Mouse (Mus musculus): ENCODE results near the gene Tmem265.

Tmem265 gene

GRCm38 (mm10) chr7:127561340-127561858 lies at the start of gene Tmem265:
Gene Tmem265, plus strand, starts transcription at chr7:127561390.
- DNase-seq: peak; percentile 43 to 56

GRCm38 (mm10) chr7:127511808-127512230 lies 49.4 kb upstream of the Tmem265 start, which contains the start of gene Srcap:
Gene Srcap, plus strand, starts transcription at chr7:127511983.
- DNase-seq: peak; percentile 96 to 97

- peak; percentile 94 to 95 for DNase-seq
These were observed 48.8 kb upstream of the Tmem265 start for GRCm38 (mm10) chr7:127512231-127513015.

DNA sequence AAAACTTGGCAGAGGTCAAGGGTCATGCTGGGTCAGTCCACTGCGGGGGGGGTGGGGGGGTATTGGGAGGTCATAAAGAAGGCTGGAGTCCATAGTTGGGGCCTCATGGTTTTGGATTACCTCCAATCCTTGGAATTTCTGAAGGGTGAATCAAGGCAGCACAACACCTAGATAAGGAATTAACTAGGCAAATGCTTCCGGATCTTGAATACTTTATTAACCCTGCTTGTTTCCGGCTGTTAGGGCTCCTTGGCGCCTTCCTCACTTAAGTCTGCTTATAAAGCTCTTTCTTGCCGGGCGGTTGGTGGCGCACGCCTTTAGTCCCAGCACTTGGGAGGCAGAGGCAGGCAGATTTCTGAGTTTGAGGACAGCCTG lies 48.2 kb upstream of the Tmem265 start:
- DNase-seq: no peak

GRCm38 (mm10) chr7:127513781-127514180 lies 47.4 kb upstream of the Tmem265 start:
- no peak for DNase-seq

DNA sequence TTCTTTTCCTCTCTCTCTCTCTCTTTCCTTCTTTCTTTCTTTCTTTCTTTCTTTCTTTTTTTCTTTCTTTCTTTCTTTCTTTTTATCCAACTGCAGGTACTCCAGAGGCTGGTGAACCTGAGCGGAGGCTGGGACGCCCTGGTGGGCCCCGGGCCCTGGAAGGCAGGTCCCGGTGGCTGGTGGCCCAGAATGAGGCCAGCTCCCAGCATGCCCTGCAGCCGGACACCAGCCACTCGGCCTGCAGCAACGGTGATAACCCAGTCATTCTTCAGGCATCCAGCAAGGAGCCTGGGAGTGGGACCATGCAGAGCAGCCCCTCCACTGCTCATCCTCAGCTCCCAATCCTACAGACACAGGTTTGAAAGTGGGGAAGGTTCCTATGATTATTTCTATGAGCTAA lies 45.3 kb upstream of the Tmem265 start:
- peak; percentile 23 to 42 for DNase-seq

DNA sequence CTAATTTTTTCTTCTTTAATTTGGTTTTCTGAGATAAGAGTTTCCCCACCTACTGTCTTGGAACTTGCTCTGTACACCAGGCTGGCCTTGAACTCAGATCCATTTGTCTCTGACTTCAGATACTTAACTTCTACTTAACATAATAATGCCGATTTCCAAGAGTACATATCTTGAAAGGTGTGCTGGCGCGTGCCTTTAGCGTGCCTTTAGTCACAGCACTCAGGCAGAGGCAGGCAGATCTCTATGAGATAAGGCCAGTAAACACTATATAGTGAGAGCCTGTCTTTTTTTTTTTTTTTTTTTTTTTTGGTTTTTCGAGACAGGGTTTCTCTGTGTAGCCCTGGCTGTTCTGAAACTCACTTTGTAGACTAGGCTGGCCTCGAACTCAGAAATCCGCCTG lies 44.8 kb upstream of the Tmem265 start:
- no peak for DNase-seq

GRCm38 (mm10) chr7:127519284-127519683 lies 41.9 kb upstream of the Tmem265 start, which contains the start of gene Gm42715:
Gene Gm42715, plus strand, starts transcription at chr7:127519584.
- DNase-seq: no peak

DNA sequence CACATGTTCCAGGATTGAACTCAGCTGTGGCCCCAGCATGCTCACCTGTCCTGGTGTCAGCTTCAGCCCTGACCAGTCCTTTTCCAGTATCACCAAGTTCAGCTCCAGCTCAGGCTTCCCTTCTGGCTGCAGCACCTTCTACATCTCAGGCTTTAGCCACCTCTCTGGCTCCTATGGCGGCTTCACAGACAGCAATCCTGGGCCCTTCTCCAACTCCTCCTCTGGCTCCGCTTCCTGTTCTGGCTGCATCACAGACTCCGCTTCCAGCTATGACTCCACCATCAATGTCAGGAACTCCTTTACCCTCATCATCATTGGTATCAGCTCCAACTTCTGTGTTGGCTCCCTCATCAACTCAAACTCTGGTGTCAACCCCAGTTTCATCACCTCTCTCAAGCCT lies 19.5 kb upstream of the Tmem265 start:
- DNase-seq: peak; percentile 40 to 44

- peak; percentile 92 to 95 for DNase-seq
These were observed 11.9 kb upstream of the Tmem265 start for GRCm38 (mm10) chr7:127549116-127549835.

DNA sequence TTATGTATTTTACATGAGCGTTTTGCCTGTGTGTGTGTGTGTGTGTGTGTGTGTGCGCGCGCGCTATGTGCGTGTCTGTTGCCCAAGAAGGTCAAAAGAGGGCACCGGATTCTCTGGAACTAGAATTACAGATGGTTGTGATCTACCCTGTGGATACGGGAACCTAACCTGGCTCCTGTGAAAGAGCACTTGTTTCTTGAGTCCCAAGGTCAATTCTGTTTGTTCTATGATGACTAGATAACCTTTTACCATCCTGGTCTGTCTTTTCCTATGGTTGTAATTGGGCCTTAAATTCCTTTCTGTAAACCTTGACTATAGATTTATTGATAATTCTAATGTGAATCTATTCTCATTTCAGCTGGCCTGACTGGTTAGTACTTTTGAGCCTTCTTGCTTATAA lies 9.6 kb upstream of the Tmem265 start:
- no peak for DNase-seq

DNA sequence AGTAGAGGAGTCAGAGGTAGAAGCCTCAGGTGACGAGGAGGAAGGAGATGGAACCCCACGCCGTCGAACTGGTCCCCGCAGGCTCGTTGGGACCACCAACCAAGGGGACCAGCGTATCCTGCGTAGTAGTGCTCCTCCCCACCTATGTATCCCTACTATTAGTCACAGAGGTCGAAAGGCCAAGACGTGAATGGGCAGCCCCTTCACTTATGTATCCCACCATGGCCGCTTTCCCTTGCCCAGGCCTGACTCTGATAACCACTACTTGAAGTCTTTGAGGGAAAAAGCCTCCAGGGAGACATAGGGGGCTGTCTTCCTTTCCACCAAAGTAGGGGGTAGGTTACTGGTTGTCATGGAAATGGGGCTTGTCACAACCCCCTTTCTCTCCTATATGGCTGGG lies 610 bp upstream of the Tmem265 start:
- no peak for DNase-seq

DNA sequence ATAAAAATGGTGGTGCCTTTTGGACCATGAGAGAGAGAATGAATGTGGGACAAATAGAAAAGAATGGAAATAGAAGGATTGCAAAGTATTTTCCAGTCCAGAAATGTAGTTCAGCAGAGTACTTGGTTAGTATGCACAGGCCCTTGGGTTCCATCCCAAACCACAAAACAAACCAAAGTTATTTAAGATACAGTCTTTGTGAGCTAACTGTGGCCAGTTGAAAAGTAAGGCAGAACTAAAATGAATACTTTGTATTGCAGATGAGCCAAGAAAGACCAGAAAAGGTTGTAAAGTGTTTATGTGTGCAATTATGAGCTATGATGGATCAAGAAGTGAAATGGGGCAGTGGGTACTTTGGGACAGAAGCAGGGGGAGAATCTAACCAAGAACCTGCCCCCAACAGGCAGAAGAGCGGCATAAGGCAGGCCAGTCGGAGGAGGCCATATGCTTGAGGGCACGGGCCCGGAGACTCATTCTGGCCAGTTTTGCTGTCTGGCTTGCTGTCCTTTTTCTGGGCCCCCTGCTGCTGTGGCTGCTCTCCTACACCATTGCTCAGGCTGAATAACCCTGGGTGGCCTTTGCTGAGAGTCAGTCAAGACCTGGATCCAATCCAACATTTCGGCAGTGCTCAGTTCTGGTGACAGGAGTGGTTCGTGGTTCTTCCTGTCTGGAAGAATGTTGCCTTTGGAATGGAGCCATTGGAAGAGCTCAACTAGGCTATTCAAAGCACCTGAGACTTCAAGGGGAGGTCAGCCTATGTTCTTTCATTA lies 3.4 kb downstream of the Tmem265 start:
- peak; percentile 96 to 98 for DNase-seq

DNA sequence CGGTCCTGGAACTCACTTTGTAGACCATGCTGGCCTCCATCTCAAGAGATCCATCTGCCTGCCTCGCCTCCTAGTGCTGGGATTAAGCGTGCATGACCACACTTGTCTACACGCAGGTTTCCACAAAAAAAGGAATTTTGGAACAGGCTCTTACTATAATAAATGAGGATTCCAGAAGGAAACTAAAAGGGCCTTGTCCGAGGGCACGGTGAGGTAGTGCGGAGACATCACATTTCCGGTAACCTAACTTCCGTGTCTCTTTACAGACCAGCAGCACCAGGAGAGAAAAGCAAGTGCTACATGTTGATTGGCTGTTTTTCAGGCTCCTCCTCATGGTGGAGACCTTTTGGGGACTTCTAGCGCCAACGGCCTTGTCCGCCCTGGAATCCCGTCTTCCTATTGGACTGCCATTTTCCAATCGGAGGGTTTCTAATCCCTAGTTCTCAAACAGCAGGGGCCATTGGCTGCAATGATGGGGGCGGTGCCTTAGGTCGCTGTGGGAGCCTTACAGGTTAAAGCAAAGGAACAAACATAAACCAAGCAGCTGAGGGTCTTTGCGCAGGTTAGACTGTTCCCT lies 11.8 kb downstream of the Tmem265 start, which contains the start of gene Phkg2:
Gene Phkg2 (plus strand): TSS at position 446 of the 577 bp plus-strand sequence.
- DNase-seq: peak; percentile 90 to 91

- DNase-seq: peak; percentile 59 to 70
These were observed 12.4 kb downstream of the Tmem265 start for GRCm38 (mm10) chr7:127573503-127574008.

GRCm38 (mm10) chr7:127574115-127574514 lies 12.9 kb downstream of the Tmem265 start:
- no peak for DNase-seq

DNA sequence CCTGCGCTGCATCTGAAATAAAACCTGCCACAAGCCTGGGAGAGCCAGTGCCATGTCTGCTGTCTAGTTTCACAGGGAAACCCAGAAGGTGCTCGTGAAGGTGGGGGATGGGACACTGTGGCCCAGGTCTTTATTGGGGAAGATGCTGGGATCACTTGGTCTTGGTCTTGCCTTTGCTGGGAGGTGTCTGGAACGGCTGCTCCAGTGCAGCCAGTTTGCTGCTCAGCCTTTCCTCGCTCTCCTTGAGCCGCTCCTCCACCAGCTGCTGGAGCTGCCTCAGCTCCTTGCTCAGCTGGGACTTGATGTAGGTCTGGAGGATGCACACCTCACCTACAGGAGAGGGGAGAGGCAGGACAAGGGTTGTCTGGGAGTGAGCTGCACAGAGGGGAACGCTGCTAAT lies 22.1 kb downstream of the Tmem265 start:
- no peak for DNase-seq

DNA sequence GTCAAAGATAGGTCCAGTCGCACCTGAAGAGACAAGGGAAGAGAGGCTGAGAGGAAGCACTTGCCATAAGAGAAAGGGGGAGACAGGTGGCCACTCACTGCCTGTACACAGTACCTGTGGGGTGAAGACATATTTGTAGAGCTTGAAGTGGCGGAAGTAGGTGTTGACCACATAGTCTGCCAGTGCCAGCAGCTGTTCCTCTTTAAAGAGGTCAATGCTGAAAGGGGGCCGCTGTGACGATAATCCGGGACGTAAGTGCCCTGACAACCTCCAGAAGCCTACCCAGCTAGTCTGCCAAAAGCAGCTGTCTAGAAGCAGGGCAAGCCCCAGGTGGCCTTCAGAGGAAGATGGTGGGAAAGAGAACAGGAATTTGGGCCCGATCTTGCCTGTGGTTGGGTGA lies 23.8 kb downstream of the Tmem265 start:
- no peak for DNase-seq

GRCm38 (mm10) chr7:127586149-127586548 lies 25.0 kb downstream of the Tmem265 start:
- no peak for DNase-seq

GRCm38 (mm10) chr7:127587196-127587595 lies 26.0 kb downstream of the Tmem265 start:
- no peak for DNase-seq

GRCm38 (mm10) chr7:127588011-127588871 lies 27.1 kb downstream of the Tmem265 start, which contains the start of the genes Ccdc189 and Rnf40:
Gene Ccdc189, minus strand, starts transcription at chr7:127588595.
Gene Rnf40, plus strand, starts transcription at chr7:127588767.
- peak; percentile 91 for DNase-seq
